Comparison of ENCODE assay signal across 10 mouse cellular contexts in genomic region chr11:108940655-108941412, GRCm38 (mm10). TPM values are rescaled to one million over a fixed set of nuclear protein-coding genes. Genes with fewer than 3 reads are reported as not detected.
DNase-seq lines count a peak whose midpoint lies in the region; ATAC-seq and TF ChIP-seq lines count a peak whose summit lies in the region.
"Had no signal": no experiment of that assay in that cellular context is flagged by ENCODE, and none has a peak within 500 bp of the region (broad histone marks: within the 10 kb centered on the region; RNA-seq: fewer than 3 reads in every experiment).

No protein-coding gene starts in this region.

- no peaks in the 10 kb centered on the region for H3K9me3 ChIP-seq in neural tube, embryonic 11.5 days (ENCODE audit: control insufficient read depth, low read length)
- no peaks in the 10 kb centered on the region for H3K9me3 ChIP-seq in forebrain, embryonic 15.5 days
- no peaks in the 10 kb centered on the region for H3K9me3 ChIP-seq in limb, embryonic 14.5 days (ENCODE audit: control insufficient read depth, low read length)
- H3K9me3 ChIP-seq in stomach, embryonic 16.5 days (replicated peaks; ENCODE audit: control insufficient read depth, low read length): no peaks in the 10 kb centered on the region

- H3K9ac ChIP-seq in neural tube, embryonic 11.5 days (ENCODE audit: low read length): no peak overlapping the region
- H3K9ac ChIP-seq in forebrain, embryonic 15.5 days (replicated peaks): peak overlapping the region; percentile 38
- no peak overlapping the region for H3K9ac ChIP-seq in limb, embryonic 14.5 days (ENCODE audit: low read depth, low read length, severe bottlenecking)
- H3K9ac ChIP-seq in stomach, embryonic 16.5 days (ENCODE audit: low read length): no peak overlapping the region

- no peaks in the 10 kb centered on the region for H3K27me3 ChIP-seq in neural tube, embryonic 11.5 days (ENCODE audit: control insufficient read depth, insufficient read depth, low read length)
- H3K27me3 ChIP-seq in forebrain, embryonic 15.5 days: no peaks in the 10 kb centered on the region
- no peaks in the 10 kb centered on the region for H3K27me3 ChIP-seq in limb, embryonic 14.5 days (ENCODE audit: control insufficient read depth, insufficient read depth, low read length)
- no peaks in the 10 kb centered on the region for H3K27me3 ChIP-seq in stomach, embryonic 16.5 days (ENCODE audit: control insufficient read depth, insufficient read depth, low read length)

- H3K4me1 ChIP-seq in neural tube, embryonic 11.5 days (ENCODE audit: control insufficient read depth, insufficient read depth, low read length): peaks cover 13% of the 10 kb centered on the region; the same call in 1 of the 2 replicates
- H3K4me1 ChIP-seq in forebrain, embryonic 15.5 days: peaks cover 37% of the 10 kb centered on the region
- H3K4me1 ChIP-seq in limb, embryonic 14.5 days (ENCODE audit: control insufficient read depth, insufficient read depth, low read length): peaks cover 20% of the 10 kb centered on the region
- H3K4me1 ChIP-seq in stomach, embryonic 16.5 days (ENCODE audit: control insufficient read depth, insufficient read depth, low read length): peaks cover 7% of the 10 kb centered on the region

- H3K4me3 ChIP-seq in neural tube, embryonic 11.5 days (ENCODE audit: low read depth, low read length): no peak overlapping the region
- 0 out of 2 replicates have a peak overlapping the region, but pooled peaks have one; percentile 18 for H3K4me3 ChIP-seq in forebrain, embryonic 15.5 days
- no peak overlapping the region for H3K4me3 ChIP-seq in limb, embryonic 14.5 days (replicated peaks; ENCODE audit: low read length)
- H3K4me3 ChIP-seq in stomach, embryonic 16.5 days (replicated peaks; ENCODE audit: low read length): no peak overlapping the region

- 57% methylated on average over 19 of the region's 19 CpGs for WGBS in neural tube, embryonic 11.5 days
- 17% methylated on average over 19 of the region's 19 CpGs for WGBS in forebrain, embryonic 15.5 days
- 58% methylated on average over 19 of the region's 19 CpGs for WGBS in limb, embryonic 14.5 days
- WGBS in stomach, embryonic 16.5 days: 59% methylated on average over 19 of the region's 19 CpGs

- no peak overlapping the region for H3K4me2 ChIP-seq in neural tube, embryonic 11.5 days (ENCODE audit: low read depth)
- peak overlapping the region; percentile 33 for H3K4me2 ChIP-seq in forebrain, embryonic 15.5 days (replicated peaks)
- H3K4me2 ChIP-seq in limb, embryonic 14.5 days (replicated peaks; ENCODE audit: low read depth, low read length, severe bottlenecking): no peak overlapping the region
- no peak overlapping the region for H3K4me2 ChIP-seq in stomach, embryonic 16.5 days (ENCODE audit: low read depth, low read length)

- no peak for DNase-seq in neural tube, embryonic 11.5 days (ENCODE audit: low spot score)
- no peak for DNase-seq in neural tube, embryonic 10.5 days (ENCODE audit: extremely low spot score, low spot score)
- no peak for DNase-seq in limb, embryonic 14.5 days (ENCODE audit: low spot score)
- no peak for DNase-seq in embryo, embryonic 10.5 days (ENCODE audit: low spot score)
- DNase-seq in adrenal gland, postnatal 25 days: no peak
- DNase-seq in kidney, postnatal 25 days: no peak
- DNase-seq: kidney, adult 9 months had no signal

- ATAC-seq in neural tube, embryonic 11.5 days (ENCODE audit: insufficient read depth, low FRiP score, low TSS enrichment): no peak
- peak; percentile 49; the same call in 1 of the 2 replicates for ATAC-seq in forebrain, embryonic 15.5 days (replicated peaks)
- ATAC-seq in limb, embryonic 14.5 days (ENCODE audit: low FRiP score, low read depth): no peak
- no peak for ATAC-seq in stomach, embryonic 16.5 days (ENCODE audit: insufficient read depth, low FRiP score)

- peak overlapping the region; percentile 35; the same call in 1 of the 2 replicates for H3K27ac ChIP-seq in neural tube, embryonic 11.5 days (ENCODE audit: low read depth, low read length)
- peak overlapping the region; percentile 75 for H3K27ac ChIP-seq in forebrain, embryonic 15.5 days (replicated peaks)
- 0 out of 2 replicates have a peak overlapping the region, but pooled peaks have one; percentile 43 for H3K27ac ChIP-seq in limb, embryonic 14.5 days (replicated peaks; ENCODE audit: low read depth, low read length)
- 0 out of 2 replicates have a peak overlapping the region, but pooled peaks have one; percentile 21 for H3K27ac ChIP-seq in stomach, embryonic 16.5 days (ENCODE audit: low read length)
- H3K27ac ChIP-seq: macrophage had no signal

- no peak for TF ChIP-seq POLR2A in limb, embryonic 14.5 days (IDR thresholded peaks at IDR 0.05; ENCODE audit: borderline replicate concordance, extremely low read depth, insufficient read depth, insufficient read length)

- H3K36me3 ChIP-seq in neural tube, embryonic 11.5 days (ENCODE audit: control insufficient read depth, insufficient read depth, low read length): peaks cover 43% of the 10 kb centered on the region
- peaks cover 46% of the 10 kb centered on the region for H3K36me3 ChIP-seq in forebrain, embryonic 15.5 days
- H3K36me3 ChIP-seq in limb, embryonic 14.5 days (ENCODE audit: control insufficient read depth, insufficient read depth, low read length): peaks cover 85% of the 10 kb centered on the region
- peaks cover 29% of the 10 kb centered on the region for H3K36me3 ChIP-seq in stomach, embryonic 16.5 days (ENCODE audit: control insufficient read depth, insufficient read depth, low read length)

RNA-seq across cellular contexts. Expression of gene Axin2, which starts 20.7 kb away (rescaled TPM):
- polyA plus RNA-seq in neural tube, embryonic 11.5 days (2014; fragmentation: Nextera tagmentation; extraction: Ambion mirVana): 16.4 and 21.2 TPM in 2 replicates
- 6.6 and 6.7 TPM in 2 replicates for polyA plus RNA-seq in forebrain, embryonic 15.5 days (2015; fragmentation: Nextera tagmentation; extraction: Ambion mirVana)
- 50.9 and 58.2 TPM in 2 replicates for polyA plus RNA-seq in limb, embryonic 14.5 days (2012; rRNA removed)
- 22.6 and 22.7 TPM in 2 replicates for polyA plus RNA-seq in limb, embryonic 14.5 days (2014; fragmentation: Nextera tagmentation; extraction: Ambion mirVana)
- polyA plus RNA-seq in stomach, embryonic 16.5 days (2015; fragmentation: Nextera tagmentation; extraction: Ambion mirVana): 2.4 and 2.8 TPM in 2 replicates
- 42.0 and 43.5 TPM in 2 replicates for total RNA-seq in adrenal gland, postnatal 25 days (2021)
- polyA plus RNA-seq: macrophage had no signal

Comparison
In these comparisons a context has a peak if more than half of its experiments do, and no peak if none do; other contexts are left out.
1. H3K27ac ChIP-seq: peak in every context shown above with its lines; median percentile 75 in forebrain, embryonic 15.5 days; 43 in limb, embryonic 14.5 days; 35 in neural tube, embryonic 11.5 days; 21 in stomach, embryonic 16.5 days.